Mouse (Mus musculus) heart, postnatal 14 days (tissue): ENCODE results near the gene Ranbp17. TPM values are rescaled to one million over a fixed set of nuclear protein-coding genes. Genes with fewer than 3 reads are reported as not detected.
"Not testable (repeated sequence)": the region's sequence is repeated elsewhere in the genome, so short reads cannot be mapped to it uniquely, and the experiment has no call there.

Experiments used
- DNase-seq, 2 experiments: peaks; one replicate each; pipeline ENCODE4 v3.0.0; 2021 to 2022
- intact Hi-C: fragments of 180-260 bp; cut with DNase I; formaldehyde crosslinking; loops from one replicate; pipeline ENCODE4 v1.15.1; 2025
- total RNA-seq, 2 experiments: library from RNA; stranded (reverse); gene quantifications; 2 replicates each; pipeline ENCODE4 v1.2.3; 2021

Gene Ranbp17
- total RNA-seq, 2 experiments from 2014 or later, result 1.1 to 1.6 TPM

GRCm38 (mm10) chr11:33427789-33428188 is 85.8 kb downstream of the Ranbp17 start:
- intact Hi-C loops, DNase-seq: not testable (repeated sequence)

GRCm38 (mm10) chr11:33422226-33422625 is 91.3 kb downstream of the Ranbp17 start:
- intact Hi-C loops, result no loop called here
- no peak for DNase-seq

GRCm38 (mm10) chr11:33404651-33405050 is 108.9 kb downstream of the Ranbp17 start:
- no peak for DNase-seq
- intact Hi-C loops, result no loop called here

GRCm38 (mm10) chr11:33399346-33399745 is 114.2 kb downstream of the Ranbp17 start:
- DNase-seq, result no peak
- intact Hi-C loops, result no loop called here

- intact Hi-C loops, result no loop called here
- no peak for DNase-seq
Observed at GRCm38 (mm10) chr11:33398701-33399100, 114.8 kb downstream of the Ranbp17 start.

GRCm38 (mm10) chr11:33396275-33396674 is 117.3 kb downstream of the Ranbp17 start:
- intact Hi-C loops, result no loop called here
- DNase-seq, result no peak

- intact Hi-C loops, result no loop called here
- DNase-seq, result no peak
Observed at GRCm38 (mm10) chr11:33394093-33394492, 119.5 kb downstream of the Ranbp17 start.

GRCm38 (mm10) chr11:33388685-33389084 is 124.9 kb downstream of the Ranbp17 start:
- DNase-seq, result no peak
- intact Hi-C loops, result no loop called here

GRCm38 (mm10) chr11:33361867-33362266 is 151.7 kb downstream of the Ranbp17 start:
- DNase-seq, result no peak

GRCm38 (mm10) chr11:33349269-33349668 is 164.3 kb downstream of the Ranbp17 start:
- intact Hi-C loops, result no loop called here
- DNase-seq, result no peak

More at GRCm38 (mm10) chr11:33361867-33362266, 151.7 kb downstream of the Ranbp17 start:
- intact Hi-C loops, result no loop called here

GRCm38 (mm10) chr11:33342061-33342460 is 171.5 kb downstream of the Ranbp17 start:
- intact Hi-C loops, result no loop called here
- DNase-seq, result no peak

- intact Hi-C loops, result no loop called here
- DNase-seq, result peak; percentile 23 to 40
Observed at GRCm38 (mm10) chr11:33336552-33337121, 176.9 kb downstream of the Ranbp17 start.

GRCm38 (mm10) chr11:33335616-33336015 is 177.9 kb downstream of the Ranbp17 start:
- intact Hi-C loops, result no loop called here
- DNase-seq, result no peak

GRCm38 (mm10) chr11:33332137-33332536 is 181.4 kb downstream of the Ranbp17 start:
- DNase-seq, result no peak
- intact Hi-C loops, result no loop called here

GRCm38 (mm10) chr11:33319006-33319611 is 194.4 kb downstream of the Ranbp17 start:
- no peak for DNase-seq
- intact Hi-C loops, result no loop called here

- DNase-seq, result no peak
- intact Hi-C loops, result no loop called here
Observed at GRCm38 (mm10) chr11:33309566-33309965, 204.0 kb downstream of the Ranbp17 start.

- intact Hi-C loops, result no loop called here
- DNase-seq, result no peak
Observed at GRCm38 (mm10) chr11:33300859-33301258, 212.7 kb downstream of the Ranbp17 start.

GRCm38 (mm10) chr11:33299371-33299770 is 214.2 kb downstream of the Ranbp17 start:
- intact Hi-C loops, result loop anchor here (2.0 kb wide), 1 partner anchor 317 kb away; no protein-coding TSS in a partner anchor
- DNase-seq, result no peak

- no peak for DNase-seq
- intact Hi-C loops, result no loop called here
Observed at GRCm38 (mm10) chr11:33297121-33297520, 216.4 kb downstream of the Ranbp17 start.

GRCm38 (mm10) chr11:33295422-33295821 is 218.1 kb downstream of the Ranbp17 start:
- intact Hi-C loops, result loop anchor here (1.0 kb wide), 1 partner anchor 119 kb away; no protein-coding TSS in a partner anchor
- DNase-seq, result peak in 1 of 2 experiments; percentile 25

- no peak for DNase-seq
- intact Hi-C loops, result no loop called here
Observed at GRCm38 (mm10) chr11:33294063-33294462, 219.5 kb downstream of the Ranbp17 start.

- intact Hi-C loops, result no loop called here
- no peak for DNase-seq
Observed at GRCm38 (mm10) chr11:33278571-33278970, 235.0 kb downstream of the Ranbp17 start.
